Mouse (Mus musculus) A20 (cell line): Measurements from ENCODE around the gene Mrpl9.

Experiments used
- DNase-seq: peaks from one replicate; pipeline ENCODE4 v3.0.0-alpha.2; 2011; ENCODE audit warnings: low read depth, low spot score

Gene Mrpl9

GRCm38 (mm10) chr3:94442951-94443596 lies at the start of gene Mrpl9:
Mrpl9 (plus strand) TSS chr3:94443318.
- peak; percentile 95 for DNase-seq

DNA sequence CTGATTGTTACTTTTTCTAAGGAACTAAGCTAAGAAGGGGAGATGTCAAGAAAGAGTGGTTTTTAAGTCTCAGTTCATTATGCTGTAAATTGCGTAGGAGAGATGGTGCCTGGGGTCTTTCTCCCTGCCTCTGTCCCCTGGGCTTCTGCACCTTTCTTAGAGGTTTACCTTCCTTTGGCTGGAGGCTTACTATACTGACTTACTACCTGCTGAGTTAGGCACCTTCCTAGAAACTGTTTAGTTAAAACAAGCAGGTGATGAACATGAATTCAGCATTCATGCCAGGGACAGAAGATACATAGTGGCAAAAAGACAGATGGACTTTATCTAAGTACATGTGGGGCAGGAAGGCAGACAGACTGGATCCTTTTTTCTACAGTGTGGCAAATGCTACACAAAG lies 46.8 kb upstream of the Mrpl9 start:
- no peak for DNase-seq

GRCm38 (mm10) chr3:94396851-94397250 lies 46.3 kb upstream of the Mrpl9 start:
- DNase-seq, result no peak

DNA sequence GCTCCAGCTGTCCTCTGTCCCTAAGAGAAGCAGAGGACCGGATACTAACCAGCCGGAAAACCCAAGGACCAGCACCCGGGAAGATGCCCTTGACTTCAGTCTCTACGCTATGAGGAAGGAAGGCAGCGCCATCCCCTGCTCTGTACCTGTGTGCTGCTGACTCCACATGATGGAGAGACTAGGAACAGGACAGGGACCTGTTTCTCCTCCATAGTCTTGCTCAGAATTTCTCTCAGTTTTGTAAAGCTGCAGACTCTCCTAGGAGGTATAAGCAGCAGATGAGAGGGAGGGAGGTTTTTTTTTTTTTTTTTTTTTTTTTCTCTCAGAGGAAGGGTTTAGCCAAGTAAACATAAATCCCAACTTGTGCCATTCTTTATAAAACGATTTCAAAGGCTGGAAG lies 44.9 kb upstream of the Mrpl9 start, which contains the start of gene Lingo4:
TSS of gene Lingo4 (plus strand) at position 301 of the 400 bp plus-strand sequence.
- no peak for DNase-seq

GRCm38 (mm10) chr3:94398943-94399481 lies 44.1 kb upstream of the Mrpl9 start:
- no peak for DNase-seq

DNA sequence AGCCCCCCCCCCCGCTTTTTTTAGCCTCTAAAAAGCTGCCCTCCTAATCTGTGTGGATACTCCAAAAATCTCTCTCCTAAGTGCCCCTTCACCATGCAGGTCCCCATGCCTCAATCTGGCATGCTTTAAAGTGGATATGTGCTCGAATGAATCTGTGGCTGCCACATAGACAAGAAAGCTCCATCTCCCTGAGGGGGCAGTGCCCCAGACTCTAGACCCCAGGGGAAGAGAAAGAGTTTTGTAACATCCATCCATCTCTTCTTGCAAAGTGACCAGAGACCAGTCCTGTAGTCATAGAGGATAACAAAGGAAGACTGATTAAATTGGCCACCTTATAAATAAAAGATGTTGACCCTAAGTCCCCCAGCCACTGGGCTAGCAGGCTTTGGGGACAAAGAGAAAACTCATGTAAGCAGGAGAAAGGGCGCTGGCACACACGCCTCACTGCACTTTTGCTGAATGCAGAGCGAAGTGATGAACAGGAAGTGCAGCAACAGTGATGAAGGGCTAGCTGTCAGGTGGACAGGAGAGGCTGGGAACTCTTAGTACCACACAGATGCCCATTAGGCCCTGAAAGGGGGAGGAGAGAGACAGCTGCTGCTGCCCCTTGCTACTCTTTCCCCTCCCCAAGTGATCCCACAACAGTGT lies 43.3 kb upstream of the Mrpl9 start:
- no peak for DNase-seq

DNA sequence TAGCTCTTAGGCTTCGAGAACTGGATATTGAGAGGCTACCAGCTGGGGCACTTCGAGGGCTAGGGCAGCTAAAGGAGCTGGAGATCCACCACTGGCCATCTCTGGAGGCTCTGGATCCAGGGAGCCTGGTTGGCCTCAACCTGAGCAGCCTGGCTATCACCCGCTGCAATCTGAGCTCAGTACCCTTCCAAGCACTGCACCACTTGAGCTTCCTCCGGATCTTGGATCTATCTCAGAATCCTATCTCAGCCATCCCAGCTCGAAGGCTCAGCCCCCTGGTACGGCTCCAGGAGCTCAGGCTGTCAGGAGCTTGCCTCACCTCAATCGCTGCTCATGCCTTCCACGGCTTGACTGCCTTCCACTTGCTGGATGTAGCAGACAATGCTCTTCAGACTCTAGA lies 40.7 kb upstream of the Mrpl9 start:
- DNase-seq, result no peak

- no peak for DNase-seq
Observed at GRCm38 (mm10) chr3:94404366-94405054, 38.6 kb upstream of the Mrpl9 start.

DNA sequence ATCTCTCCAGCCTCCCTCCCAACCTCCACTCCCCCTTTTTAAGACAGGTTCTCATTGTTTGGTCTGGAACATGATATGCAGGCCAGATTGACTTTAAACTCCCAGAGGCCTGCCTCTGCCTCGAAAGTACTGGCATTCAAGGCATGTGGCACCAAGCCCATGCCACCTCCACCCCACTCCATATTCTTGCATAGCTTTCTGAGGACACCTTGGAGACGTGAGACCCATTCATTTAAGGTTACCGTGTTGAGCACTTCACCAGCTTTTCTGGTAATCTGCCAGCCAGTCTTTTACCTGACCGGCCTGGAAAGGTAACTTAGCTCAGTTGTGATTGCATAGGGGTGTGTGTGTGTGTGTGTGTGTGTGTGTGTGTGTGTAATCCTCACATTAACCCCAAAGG lies 37.6 kb upstream of the Mrpl9 start:
- DNase-seq, result no peak

- no peak for DNase-seq
Observed at GRCm38 (mm10) chr3:94412530-94412929, 30.6 kb upstream of the Mrpl9 start.

- DNase-seq, result no peak
Observed at GRCm38 (mm10) chr3:94413031-94413679, 30.0 kb upstream of the Mrpl9 start, which contains the start of gene Tdrkh. Tdrkh (plus strand) TSS chr3:94413273.

DNA sequence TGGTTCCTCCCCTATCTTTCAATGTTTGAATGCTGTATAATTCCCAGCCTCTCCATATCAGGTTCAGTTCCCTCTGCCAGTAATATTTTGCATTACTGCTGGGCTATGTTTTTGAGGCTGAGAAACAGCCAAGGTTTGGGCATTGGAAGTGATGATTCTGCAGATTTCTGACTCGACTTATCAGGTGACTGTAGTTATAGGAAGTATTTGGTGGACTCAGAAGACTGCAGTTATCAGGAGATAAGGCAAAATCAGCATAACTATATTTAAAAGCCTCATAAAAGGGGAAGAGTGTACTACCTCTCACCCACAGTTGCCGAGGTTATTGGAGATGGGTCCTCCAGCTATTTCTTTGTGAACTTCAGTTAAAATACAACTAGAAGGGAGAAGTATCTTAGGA lies 12.1 kb upstream of the Mrpl9 start:
- no peak for DNase-seq

GRCm38 (mm10) chr3:94434305-94434704 lies 8.8 kb upstream of the Mrpl9 start:
- DNase-seq, result no peak

- no peak for DNase-seq
Observed at GRCm38 (mm10) chr3:94436420-94436819, 6.7 kb upstream of the Mrpl9 start.

- peak; percentile 38 for DNase-seq
Observed at GRCm38 (mm10) chr3:94441182-94441581, 1.9 kb upstream of the Mrpl9 start.

DNA sequence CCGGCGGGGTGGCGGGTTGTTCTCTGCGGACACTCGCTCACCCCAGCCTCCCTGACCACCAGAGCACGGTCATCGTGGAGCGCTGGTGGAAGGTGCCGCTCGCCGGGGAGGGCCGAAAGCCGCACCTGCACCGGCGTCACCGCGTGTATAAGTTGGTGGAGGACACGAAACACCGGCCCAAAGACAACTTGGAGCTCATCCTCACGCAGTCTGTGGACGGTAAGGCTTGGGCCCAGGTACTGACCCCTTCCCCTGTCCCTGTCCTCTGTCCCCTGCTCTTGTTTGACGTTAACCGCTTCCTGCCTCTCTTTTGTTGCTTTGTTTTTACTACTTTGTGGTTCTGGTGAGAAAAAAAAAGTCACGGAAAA lies 463 bp downstream of the Mrpl9 start, which contains the start of gene Oaz3:
TSS of gene Oaz3 (minus strand) at position 319 of the 368 bp plus-strand sequence.
- no peak for DNase-seq

GRCm38 (mm10) chr3:94449377-94449776 lies 6.3 kb downstream of the Mrpl9 start:
- DNase-seq, result no peak

DNA sequence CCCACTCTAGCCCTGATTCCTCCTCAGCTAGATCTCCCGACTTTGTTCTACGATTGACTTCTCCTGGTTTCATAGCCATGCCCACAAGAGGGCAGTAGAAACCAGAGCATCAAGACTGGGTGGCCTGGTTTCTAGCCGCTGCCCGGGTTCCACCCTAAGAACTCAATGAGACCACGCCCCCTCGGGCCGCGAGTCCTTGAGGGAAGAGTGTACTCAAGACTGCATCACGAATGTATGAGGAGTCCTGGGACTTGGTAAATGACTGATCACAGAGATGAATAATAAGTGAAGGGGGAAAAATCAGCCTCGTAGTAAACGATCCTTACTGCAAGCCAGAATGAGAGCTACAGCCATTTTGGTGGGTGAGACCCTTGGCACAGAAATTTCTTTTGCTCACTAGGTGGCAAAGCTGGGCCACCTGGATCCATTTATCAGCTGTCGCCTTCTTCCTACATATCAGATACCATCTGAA lies 13.4 kb downstream of the Mrpl9 start:
- DNase-seq, result peak; percentile 91

DNA sequence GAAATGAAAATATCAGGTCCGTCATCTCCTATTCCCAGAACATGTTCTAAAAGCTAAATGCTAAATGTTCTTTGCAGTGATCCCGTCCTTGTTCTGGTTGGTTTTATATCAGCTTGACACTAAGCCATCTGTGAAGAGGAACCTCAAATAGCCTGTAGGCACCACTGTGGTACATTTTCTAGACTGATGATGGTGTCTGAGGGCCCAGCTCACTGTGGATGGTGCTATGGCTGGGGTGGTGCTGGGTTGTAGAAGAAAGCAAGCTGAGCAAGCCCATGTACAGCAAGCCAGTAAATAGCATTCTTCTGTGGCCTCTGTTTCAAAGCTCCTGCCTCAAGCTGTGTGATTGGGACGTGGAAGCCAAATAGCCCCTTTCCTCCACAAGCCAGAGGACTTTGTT lies 13.9 kb downstream of the Mrpl9 start:
- no peak for DNase-seq

DNA sequence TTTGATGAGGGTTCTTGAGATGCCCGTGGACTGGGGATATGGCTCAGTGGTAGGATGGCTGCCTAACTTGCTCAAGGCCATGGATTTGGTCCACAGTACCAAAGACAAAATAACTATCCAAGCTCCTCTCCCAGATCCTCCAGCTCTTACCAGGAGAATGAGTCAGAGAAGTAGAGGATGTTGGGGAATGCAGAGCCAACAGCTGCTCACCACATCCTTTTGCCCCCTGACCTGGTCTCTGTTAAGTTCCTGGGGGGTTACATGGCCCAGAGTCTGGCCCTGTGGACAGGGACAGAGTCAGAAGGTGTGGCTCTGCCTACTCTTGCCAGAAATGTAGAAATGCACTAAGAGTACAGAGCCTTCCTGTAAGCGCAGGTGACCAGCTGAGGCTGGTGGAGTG lies 16.7 kb downstream of the Mrpl9 start:
- no peak for DNase-seq

DNA sequence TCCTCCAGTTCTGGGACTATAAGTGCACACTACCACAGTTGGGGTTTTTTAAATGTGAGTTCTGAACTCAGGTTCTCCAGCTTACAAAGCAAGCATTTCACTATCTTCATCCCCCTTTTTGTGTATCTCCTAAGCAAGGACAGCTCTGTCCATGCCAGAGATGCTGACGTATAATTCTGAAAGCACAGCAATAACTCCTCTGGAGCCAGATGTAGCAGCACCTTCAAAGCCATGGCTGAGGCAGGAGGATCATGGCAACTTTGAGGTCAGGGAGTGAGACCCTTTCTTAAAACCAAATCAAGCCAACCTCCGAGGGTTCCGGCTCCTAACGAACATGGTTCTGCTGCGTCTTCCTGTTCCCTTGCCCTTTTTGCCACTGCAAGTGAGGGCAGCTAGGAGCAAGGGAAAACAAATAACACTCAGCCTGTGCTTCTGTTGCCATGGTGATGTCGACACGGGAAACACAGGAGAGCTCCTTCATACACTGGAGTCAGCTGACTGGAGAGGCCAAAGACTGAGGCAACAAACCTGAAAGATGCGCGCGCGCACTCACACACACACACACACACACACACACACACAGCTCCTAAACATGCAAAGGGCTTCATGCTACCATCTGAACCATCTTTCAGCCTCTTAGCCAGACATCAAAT lies 20.9 kb downstream of the Mrpl9 start:
- no peak for DNase-seq
